Mouse (Mus musculus): ENCODE results near the gene Trim26.

Gene Trim26

DNA sequence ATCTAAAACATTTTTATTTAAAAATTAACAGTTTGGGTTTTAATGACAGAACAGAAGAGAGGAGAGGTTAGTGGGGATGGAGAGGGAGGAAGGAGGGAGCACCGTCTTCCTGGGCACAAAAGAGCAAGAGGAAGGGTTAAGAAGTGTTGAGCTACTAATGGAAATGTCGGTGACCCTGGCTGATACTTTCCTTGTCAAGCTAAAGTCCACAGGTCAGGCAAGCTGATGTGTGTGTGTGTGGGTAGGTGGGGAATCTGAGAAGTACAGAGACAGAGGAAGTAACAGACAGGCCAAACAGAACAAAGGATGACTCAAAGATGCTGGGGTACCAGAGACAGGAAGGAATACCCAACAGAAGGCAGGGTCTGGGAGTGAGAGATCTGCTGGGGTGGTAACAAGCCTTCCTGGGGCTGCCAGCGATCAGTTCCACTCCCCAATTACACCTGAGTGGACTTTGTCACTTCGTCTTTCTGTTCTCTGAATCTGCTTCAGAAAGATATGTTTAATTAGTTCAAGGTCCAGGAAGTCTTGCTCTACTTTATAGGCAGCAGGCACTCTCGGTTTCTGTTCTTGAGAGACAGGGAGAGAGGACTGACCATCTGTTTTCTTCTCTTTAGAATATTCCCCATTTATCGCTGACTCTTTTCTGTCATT, 60.7 kb downstream of the Trim26 start, which contains the start of gene Trim31:
Trim31 (plus strand) TSS at position 567 of the 654 bp plus-strand sequence.
- no peak for DNase-seq (ENCODE audit: extremely low read depth, insufficient read length, low spot score)

DNA sequence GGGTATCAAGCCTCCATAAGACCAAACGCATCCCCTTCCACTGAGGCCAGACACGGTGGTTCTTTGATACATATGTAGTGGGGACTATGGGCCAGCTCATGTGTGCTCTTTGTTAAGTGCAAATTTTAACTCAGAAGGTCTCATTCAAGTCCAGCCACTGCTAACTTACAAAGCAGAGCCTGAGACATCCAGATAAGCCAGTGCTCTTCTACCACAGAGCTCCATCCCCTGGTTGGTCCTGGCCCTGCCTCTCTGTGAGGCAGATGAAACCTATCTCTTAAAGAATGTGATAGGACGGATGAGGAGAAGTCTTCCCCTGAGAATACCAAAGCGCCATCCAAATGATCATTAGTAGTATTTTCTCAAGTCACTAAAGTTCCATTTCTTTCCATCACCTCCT, 62.4 kb downstream of the Trim26 start:
- DNase-seq (ENCODE audit: extremely low read depth, insufficient read length, low spot score): no peak

DNA sequence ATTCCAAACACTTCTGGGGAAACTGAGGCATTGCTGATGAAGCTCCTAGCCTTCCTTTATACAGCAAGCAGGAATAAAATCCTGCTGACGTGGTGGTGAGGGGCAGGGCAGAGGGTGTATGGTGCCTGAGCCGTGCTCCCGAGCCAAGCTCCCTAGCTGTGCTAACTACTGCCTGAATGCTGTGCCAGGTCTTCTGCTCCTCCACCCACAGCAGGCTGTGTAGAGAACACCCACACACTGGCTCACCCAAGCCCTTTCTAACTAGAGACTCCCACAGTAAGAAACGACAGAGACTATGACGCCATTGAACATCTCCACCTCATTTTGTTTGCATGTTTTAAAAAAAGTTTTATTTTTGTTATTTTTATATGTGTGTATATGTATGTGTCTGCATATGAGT, 63.1 kb downstream of the Trim26 start:
- no peak for DNase-seq (ENCODE audit: extremely low read depth, insufficient read length, low spot score)

DNA sequence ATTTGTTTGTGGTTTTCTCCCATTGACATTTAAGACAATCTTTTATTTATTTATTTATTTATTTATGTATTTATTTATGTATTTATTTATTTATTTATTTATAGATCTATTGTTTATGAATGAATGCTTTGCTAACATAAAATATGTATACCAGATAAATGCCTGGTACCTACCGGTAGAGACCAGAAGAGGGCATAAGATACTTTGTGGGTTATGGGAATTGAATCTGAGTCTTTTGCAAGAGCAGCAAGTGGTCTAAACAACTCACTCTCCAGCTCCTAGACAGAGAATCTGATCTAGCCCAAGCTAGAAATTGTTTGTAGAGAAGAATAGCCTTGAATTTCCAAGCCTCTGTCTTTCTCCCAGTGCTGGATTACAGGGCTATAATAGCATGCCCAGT, 63.8 kb downstream of the Trim26 start:
- no peak for DNase-seq (ENCODE audit: extremely low read depth, insufficient read length, low spot score)

DNA sequence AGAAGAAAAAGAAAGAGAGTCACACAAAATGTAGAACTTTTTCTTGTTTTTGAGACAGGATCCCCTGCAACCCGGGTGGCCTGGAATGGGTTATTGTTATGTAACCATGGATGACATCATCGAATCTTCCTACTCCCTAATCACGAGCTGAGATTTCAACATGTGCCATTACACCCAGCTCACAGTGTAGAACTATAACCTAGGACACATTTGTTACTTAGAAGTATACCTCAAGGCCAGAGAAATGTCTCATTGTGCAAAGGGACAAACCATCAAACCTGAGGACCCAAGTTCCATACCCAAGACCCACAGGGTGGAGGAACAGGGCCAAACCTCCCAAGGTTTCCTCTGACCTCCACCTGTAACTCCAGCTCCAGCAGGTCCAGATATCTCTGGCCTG, 66.7 kb downstream of the Trim26 start:
- no peak for DNase-seq (ENCODE audit: extremely low read depth, insufficient read length, low spot score)

DNA sequence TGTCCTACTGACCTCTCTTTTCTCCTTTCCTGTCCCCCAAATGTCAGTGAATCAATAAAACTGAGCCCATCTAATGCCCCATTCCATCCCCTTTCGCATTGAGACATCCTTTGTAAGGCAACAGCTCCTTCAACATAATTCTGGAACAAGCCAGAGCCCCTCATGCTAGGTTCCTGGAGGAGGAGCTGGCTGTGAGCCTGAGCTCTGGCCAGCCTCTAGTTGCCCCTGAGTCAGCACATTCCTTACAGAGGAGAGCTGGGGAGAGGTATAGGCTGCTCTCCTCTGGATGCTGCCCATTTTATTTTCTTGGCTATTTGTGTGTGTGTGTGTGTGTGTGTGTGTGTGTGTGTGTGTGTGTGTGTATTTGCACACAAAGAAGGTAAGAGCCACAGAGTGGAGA, 71.3 kb downstream of the Trim26 start:
- no peak for DNase-seq (ENCODE audit: extremely low read depth, insufficient read length, low spot score)
